Mouse (Mus musculus): Measurements from ENCODE around the gene Zfp90.

- no peak for TF ChIP-seq POLR2A (IDR thresholded peaks at IDR 0.05; ENCODE audit: control insufficient read depth, low read depth, low read length)
- no peak for TF ChIP-seq CTCF (IDR thresholded peaks at IDR 0.05; ENCODE audit: control insufficient read depth, insufficient read depth, insufficient replicate concordance, low read depth, low read length)
Measured at GRCm38 (mm10) chr8:106452701-106453481, 37.8 kb downstream of the Zfp90 start.
